Mouse (Mus musculus): ENCODE measurements around the gene Nup50.

DNA sequence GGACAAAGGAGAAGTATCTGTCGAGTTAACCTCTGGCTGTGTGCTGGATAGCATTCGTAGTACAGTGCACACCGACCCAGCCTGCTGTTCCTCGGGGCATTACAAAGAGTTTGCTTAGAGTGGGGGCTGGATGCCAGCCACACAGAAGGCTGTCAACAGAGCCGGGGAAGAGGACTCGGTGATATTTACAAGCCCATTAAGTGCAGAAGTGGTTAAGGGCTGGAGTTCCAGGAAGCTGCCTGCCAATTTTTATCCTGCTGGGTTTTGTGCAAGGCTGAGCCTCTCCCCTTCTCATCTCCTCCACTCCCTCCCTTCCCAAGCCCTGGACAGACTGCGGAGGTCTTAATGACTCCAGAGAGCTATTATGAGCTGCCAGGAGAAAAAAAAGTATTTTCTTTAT is 25.1 kb upstream of the Nup50 start:
- no peak for TF ChIP-seq POLR2A (IDR thresholded peaks at IDR 0.05; ENCODE audit: borderline replicate concordance, extremely low read depth, low read depth, low read length)
- TF ChIP-seq CTCF (IDR thresholded peaks at IDR 0.05; ENCODE audit: insufficient read depth, low read length): no peak

All from lung, adult 2 months (tissue).